Mouse (Mus musculus): ENCODE measurements around the gene Dnah9.
A peak's percentile ranks its signal among the peaks of the same experiment; 100 is the strongest.

Gene Dnah9

DNA sequence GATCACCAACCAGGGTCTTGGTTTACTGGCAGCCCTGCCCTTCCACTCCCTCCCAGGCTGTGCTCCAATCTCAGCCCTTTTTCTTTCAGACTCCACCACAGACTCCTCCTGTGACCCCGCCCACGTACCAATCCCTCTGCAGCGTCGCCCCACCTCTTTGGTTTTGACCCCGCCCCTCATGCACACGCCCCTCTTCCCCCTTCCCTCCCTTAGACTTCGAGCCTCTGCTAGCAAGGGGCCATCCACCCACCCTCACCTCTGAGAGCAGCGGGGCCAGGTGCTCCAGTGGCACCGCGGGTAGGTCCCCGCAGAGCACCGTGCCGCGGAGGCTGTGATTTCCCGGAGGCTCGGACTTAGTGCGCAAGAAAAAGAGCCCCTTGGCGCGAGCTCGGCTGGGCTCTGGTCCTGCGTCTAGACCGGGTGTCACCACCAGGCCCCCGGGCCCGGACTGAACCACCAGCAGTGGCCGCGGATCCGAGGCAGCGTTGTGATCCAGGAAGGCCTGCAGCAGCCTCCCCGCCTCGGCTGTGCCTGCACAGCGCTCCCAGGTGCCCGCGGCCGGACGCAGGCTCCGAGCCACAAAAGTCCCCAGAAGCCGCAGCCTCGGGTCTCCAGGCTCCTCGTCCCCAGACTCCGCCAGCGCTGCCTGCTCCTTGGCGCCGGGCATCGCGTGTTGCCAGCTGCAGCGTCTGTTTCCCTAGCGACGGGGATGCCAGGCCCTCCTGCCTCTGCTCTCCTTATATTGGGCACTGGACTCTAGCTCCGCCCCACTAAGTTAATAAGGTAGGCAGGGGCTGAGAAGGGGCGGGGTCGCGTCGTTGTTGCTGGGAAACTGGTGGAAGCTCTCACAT lies at the start of gene Dnah9:
Gene Dnah9 (minus strand): TSS at position 751 of the 851 bp plus-strand sequence.
- DNase-seq (ENCODE audit: low spot score): peak; percentile 12

DNA sequence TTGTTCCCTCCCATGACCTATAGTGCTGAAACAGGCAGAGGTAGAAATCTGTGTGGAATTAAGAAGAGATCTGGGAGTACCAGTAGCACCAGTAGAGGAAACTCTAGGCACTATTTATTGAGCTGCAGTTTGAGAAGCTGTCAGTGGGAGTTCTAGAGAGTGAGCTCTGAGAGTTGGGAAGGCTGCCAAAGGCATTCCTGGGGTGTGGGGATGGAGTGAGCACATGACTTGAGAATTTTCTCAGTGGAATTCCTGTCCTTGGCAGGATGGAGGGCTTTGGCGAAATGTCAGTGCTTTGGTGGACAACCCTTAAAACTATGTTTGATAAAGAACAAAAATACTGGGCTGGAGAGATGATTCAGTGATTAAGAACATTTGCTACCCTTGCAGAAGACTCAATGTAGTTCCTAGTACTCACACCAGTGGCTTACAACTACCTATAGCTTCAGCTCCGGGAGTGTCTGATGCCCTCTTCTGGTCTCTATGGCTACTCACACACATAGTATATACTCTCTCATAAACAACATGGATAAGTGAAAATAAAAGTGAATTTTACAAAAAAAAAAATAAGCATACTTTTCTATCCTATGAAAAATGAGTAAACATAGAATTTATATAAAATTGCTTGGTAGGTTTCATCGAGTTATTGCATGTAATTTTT lies 20.4 kb upstream of the Dnah9 start:
- no peak for DNase-seq (ENCODE audit: low spot score)

- no peak for DNase-seq (ENCODE audit: low spot score)
Measured at GRCm38 (mm10) chr11:66188146-66188545, 19.8 kb upstream of the Dnah9 start.

- no peak for DNase-seq (ENCODE audit: low spot score)
Measured at GRCm38 (mm10) chr11:66177781-66178180, 9.4 kb upstream of the Dnah9 start.

GRCm38 (mm10) chr11:66164022-66164421 lies 4.3 kb downstream of the Dnah9 start:
- DNase-seq (ENCODE audit: low spot score): no peak

DNA sequence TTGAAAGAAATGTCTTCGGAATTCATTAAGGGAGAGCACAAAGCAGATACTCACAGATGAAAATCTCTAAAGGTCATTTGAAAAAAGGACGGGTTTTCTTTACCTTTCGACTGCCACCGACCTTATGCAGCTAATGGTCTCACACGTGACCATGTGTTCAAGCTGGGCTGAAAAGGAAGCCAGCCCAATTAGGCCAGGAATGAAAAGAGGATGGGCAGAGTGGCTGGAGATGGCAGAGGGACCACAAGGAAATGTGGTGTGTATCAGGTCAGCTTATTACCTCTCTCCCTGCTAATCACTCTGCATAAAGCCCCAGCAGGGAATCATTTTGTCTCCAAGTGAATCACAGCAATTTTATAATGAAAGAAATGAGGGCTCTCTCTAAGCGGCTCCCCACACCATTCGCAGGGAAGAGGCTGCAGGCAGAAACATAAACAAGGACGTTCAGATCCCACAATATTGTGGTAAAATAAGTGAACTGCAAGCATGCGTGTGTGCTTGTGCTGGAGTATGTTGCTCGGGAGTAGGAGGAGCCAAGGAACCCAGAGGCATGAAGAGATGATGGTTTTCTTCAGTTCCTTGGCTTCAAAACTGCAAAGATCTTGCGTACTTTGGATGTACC lies 27.6 kb downstream of the Dnah9 start:
- no peak for DNase-seq (ENCODE audit: low spot score)

DNA sequence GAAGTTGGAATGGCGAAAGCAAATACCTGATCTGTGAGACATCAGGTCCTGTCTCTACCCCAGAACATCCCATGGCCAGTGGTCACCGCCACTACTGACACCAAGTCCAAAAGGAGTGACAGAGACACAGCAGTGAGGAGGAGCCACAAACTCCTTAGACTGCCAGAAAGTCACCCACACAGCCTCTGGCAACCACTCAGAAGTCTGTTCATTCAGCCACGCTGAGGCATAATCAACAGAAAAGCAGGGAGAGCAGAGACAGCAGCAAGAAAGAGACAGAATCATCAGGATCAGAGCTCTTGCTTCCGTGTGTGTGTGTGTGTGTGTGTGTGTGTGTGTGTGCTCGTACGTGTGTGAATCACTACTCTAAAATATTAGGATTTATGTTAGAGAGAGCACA lies 33.5 kb downstream of the Dnah9 start:
- DNase-seq (ENCODE audit: low spot score): no peak

DNA sequence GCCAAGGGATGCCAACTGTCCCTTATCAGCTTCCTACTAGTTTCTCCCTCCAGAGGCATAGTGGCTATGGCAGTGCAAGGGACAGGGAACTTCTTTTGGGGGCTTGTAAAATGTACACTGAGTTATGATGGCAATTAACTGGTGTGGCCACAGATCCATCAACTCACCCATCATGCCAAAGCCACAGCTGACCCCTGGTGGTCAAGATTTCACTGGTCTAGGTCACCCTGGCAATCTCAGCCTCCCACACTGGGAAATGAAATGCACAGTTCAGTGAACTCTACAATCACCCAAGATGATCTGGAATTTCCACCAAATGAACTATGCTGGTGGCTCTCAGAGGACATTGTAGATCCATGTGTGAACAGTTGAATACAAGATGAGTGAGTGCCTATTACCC lies 42.2 kb downstream of the Dnah9 start:
- no peak for DNase-seq (ENCODE audit: low spot score)

- no peak for DNase-seq (ENCODE audit: low spot score)
Measured at GRCm38 (mm10) chr11:66124496-66124895, 43.9 kb downstream of the Dnah9 start.

DNA sequence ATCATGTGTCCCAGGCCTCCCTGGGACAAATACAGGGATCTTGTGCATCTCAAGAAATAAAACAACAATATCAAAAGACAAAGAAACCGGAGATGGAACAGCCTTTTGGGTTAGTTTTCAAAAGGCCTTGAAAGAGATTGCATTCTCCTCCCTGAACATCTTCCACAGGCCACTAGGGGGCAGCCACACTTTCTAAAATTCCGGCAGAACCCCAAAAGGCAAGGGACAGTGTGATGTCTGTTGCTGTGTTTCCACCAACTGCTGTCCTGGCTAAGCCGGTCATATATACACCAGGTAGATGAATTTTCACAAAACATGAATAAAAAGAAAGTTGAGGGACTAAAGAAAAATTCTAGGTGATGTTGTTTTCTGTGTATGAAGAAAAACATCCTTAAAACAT lies 46.3 kb downstream of the Dnah9 start:
- DNase-seq (ENCODE audit: low spot score): no peak

- DNase-seq (ENCODE audit: low spot score): no peak
Measured at GRCm38 (mm10) chr11:66083663-66084254, 84.6 kb downstream of the Dnah9 start.

GRCm38 (mm10) chr11:66072921-66073320 lies 95.4 kb downstream of the Dnah9 start:
- no peak for DNase-seq (ENCODE audit: low spot score)

DNA sequence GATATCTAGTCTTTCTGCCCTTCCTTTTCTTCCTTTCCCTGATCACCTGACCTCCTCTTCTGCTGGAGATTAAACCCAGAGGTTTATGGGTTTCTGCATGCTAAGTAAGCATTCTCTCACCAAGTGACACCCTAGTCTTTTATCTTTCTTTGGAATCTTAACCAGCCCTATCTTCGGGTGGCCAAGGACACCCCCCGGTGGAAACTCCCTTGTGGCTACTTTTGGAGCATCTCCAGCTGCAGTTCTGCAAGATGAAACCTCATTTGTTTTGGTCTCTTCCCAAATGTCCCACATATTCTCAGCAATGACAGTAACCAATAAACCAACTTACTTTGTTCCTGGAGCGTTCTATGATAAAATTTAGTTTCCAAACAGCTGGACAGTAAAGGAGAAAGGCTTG lies 109.4 kb downstream of the Dnah9 start:
- no peak for DNase-seq (ENCODE audit: low spot score)

DNA sequence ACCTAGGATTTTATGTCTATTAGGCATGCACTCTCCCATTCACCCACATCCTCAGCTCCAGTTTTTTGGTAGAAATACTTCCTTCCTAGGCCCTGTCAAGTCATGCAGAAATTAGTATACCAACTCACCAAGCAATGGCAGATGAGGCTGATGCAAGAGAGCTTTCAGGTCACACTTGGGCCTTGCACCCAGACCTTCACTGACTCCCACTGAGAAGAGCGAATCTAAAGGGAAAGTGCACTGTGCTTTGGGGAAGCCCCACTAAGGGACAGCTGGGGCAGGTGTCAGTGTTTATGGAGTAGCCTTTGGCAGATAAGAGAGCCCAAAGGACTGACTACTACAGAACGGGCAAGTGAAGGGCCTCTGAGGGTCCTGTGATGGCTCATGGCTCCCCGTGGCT lies 117.1 kb downstream of the Dnah9 start:
- DNase-seq (ENCODE audit: low spot score): no peak

DNA sequence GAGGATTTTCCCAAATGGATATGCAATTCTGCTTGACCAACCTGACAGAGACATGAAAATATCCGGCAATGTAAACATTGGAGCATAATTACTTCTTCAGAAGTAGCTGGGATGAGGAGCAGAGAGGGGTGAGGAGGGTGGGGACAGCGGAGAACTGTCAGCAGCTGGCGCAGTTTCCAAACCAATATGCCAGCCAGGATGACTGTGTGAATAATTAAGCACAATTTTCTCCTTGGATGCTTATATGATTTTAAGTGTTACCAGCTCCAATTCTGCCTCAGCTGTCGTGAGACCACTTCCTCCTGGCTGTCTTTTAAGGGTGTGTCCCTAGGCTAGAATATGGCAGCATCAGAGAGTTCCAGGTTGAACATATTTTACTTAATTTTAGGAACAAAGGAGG lies 119.2 kb downstream of the Dnah9 start:
- DNase-seq (ENCODE audit: low spot score): no peak

DNA sequence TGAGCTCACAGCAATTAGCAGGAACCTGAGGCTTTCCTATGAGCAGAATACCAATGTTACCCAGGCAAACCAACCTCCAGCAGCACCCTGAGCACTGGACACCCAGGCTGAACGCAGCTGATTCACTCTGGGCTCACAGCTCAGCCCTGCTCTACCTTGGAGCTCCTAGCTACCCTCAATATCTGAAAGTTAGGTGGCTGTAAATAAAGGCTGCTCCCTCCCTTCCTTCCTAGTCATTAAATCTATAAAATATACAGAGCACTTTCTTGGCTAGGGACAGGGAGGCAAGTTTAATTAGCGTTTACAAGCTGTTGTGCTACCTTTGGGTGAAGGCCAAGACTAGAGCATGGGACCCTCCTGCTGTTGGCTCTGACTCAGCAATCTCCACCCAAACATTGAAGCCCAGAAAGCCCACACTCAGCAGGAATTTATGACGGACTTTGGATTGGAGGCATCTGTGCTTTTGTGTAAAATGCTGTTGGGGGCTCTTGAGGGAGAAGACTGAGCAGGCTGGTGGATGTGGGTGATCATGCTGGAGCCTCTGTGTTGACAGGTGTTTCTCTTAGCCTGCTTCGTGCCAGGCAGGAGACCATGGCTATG lies 121.7 kb downstream of the Dnah9 start:
- DNase-seq (ENCODE audit: low spot score): no peak

GRCm38 (mm10) chr11:66043635-66044034 lies 124.7 kb downstream of the Dnah9 start:
- DNase-seq (ENCODE audit: low spot score): no peak

DNA sequence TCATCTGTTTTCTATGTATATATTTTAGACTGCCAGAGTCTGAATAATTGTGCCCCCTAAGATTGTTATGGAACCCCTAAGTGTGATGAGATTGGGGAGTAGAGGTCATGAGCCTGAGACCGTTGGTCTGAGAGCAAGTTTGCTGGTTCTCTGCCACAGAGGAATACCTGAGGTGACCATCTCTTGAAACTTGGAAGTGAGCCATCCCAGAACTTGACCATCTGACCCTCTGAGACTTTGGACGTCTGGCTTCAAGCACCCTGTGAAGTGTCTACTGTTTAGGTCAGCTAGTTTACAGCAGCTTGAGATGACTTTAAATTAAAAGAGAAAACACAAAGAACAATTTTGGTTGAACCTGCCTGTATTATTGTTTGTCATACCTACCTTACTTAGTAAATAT lies 125.8 kb downstream of the Dnah9 start:
- no peak for DNase-seq (ENCODE audit: low spot score)

DNA sequence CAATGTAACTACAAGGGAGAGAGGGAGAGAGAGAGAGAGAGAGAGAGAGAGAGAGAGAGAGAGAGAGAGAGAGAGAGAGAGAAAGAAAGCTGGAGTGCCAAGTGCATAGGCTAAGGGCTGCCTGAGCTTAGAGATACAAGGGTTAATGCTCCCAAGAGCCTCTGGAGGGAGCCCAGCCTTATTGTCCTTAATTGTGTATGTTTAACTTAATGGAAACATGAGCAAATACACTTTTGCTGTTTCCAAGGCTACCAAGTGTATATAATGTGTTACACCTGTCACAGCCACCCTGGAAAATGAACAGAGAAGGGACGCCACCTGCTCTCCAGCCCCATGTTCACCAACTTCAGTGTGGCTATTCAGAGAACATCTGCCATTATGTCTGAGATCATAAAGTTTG lies 142.6 kb downstream of the Dnah9 start:
- no peak for DNase-seq (ENCODE audit: low spot score)

DNA sequence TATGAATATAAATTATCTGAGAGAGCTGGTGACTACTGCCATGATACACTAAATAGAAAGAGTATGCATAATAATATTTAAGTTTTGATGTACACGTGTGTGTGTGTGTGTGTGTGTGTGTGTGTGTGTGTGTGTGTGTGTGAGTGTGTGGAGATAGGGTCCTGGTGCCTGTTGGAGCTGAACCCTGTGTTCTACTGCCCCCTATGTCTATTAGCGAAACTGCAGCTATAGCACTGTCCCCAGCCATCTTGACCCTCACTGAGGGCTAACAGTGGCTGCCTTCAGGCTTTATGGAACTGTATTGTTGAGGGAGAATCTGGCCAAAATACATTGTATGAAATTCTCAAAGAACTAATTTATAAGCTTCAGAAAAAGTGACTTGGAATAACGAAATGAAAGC lies 192.5 kb downstream of the Dnah9 start:
- no peak for DNase-seq (ENCODE audit: low spot score)

- DNase-seq (ENCODE audit: low spot score): no peak
Measured at GRCm38 (mm10) chr11:65930796-65931195, 237.6 kb downstream of the Dnah9 start.

- no peak for DNase-seq (ENCODE audit: low spot score)
Measured at GRCm38 (mm10) chr11:65930359-65930758, 238.0 kb downstream of the Dnah9 start.
